Mouse (Mus musculus) neural tube, embryonic 10.5 days (tissue): ENCODE measurements around the gene Fut9.

ENCODE experiments used
- DNase-seq: peaks from one replicate; pipeline ENCODE4 v3.0.0-alpha.2; 2017; ENCODE audit warnings: low spot score; ENCODE audit errors: extremely low spot score

Fut9 gene

GRCm38 (mm10) chr4:25799476-25800283 is at the start of gene Fut9:
Fut9 (minus strand) TSS chr4:25800244.
- DNase-seq: peak; percentile 78

DNA sequence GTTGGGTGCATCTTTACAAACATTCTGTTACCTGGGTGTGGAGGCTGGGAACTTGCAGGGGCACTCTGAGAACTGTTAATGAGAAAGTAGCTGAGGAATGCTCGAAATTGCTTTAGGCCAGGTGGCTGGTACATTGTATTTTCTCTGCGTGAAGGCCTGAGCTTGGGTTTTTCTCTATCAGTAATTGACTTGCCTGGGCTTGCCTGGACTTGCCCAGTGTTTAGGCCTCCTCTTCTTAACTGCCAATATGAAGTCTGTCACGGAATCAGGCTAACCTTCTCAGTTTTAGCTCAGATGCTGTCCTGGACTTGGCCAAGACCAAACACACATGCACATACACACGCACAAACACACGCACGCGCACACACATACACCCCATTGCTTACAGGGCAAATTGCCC is 15.7 kb upstream of the Fut9 start:
- no peak for DNase-seq

- DNase-seq: no peak
These were observed 13.3 kb upstream of the Fut9 start for GRCm38 (mm10) chr4:25813340-25813739.

DNA sequence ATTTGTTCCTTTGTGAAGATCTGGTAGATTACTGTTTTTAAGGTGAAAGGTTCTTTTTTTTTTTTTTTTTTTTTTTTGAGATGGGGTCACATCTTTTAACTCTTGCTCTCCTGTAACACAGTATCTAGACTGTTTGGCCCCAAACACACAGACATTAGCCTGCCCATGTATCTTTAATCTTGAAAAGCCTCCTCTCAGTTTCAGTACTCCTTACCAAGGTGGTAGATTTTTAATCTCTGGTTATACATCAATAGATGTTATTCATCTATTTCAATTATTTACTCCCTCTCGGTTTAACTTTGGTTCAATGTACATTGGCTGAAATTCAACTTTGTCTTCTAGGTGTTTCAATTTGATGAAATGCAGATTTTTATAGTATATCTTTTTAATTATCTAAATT is 10.0 kb upstream of the Fut9 start:
- no peak for DNase-seq

- no peak for DNase-seq
These were observed 1.7 kb upstream of the Fut9 start for GRCm38 (mm10) chr4:25801751-25802150.

GRCm38 (mm10) chr4:25800284-25800616 is 206 bp upstream of the Fut9 start:
- no peak for DNase-seq

DNA sequence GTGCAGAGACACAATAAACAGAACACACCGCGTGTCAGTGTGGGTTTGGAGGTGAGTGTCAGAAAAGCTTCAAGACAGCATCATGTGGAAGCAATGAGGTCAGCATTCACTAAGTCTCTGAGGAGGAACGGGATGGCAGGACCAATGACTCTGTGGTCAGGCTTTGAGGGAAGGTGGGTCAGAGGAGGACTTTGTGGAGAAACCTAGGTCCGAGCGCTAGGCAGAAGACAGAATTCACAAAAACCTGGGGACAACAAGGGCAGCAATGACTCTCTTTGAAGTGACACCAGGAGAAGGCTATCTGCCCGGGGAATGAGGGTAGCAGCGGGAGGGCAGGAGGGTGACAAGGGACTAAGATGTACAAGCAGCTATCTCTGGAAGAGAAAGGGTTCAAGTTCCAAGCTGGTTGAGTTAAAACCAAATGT is 981 bp downstream of the Fut9 start:
- DNase-seq: no peak

DNA sequence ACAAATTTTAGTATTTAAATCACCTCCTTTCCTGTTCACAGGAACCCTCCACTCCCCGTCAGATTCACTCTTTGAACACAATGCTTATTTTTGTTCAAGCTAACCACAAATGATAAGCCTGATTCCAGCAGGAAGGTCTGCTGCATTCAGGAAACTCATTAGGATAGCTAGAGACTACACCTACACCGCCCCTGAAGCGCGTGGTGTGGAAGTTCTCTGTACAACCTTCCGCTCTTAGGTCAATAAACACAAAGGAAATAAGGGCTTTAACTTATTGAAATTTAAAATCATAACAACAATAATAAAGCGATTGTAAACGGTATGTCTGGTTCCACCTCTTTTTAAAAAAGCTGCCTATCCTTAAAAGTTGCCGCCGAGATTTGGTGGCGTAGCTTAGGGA is 1.6 kb downstream of the Fut9 start:
- no peak for DNase-seq

- no peak for DNase-seq
These were observed 3.9 kb downstream of the Fut9 start for GRCm38 (mm10) chr4:25796149-25796548.

GRCm38 (mm10) chr4:25785276-25785675 is 14.8 kb downstream of the Fut9 start:
- no peak for DNase-seq

GRCm38 (mm10) chr4:25768657-25769056 is 31.4 kb downstream of the Fut9 start:
- no peak for DNase-seq

GRCm38 (mm10) chr4:25763091-25763490 is 37.0 kb downstream of the Fut9 start:
- DNase-seq: no peak

DNA sequence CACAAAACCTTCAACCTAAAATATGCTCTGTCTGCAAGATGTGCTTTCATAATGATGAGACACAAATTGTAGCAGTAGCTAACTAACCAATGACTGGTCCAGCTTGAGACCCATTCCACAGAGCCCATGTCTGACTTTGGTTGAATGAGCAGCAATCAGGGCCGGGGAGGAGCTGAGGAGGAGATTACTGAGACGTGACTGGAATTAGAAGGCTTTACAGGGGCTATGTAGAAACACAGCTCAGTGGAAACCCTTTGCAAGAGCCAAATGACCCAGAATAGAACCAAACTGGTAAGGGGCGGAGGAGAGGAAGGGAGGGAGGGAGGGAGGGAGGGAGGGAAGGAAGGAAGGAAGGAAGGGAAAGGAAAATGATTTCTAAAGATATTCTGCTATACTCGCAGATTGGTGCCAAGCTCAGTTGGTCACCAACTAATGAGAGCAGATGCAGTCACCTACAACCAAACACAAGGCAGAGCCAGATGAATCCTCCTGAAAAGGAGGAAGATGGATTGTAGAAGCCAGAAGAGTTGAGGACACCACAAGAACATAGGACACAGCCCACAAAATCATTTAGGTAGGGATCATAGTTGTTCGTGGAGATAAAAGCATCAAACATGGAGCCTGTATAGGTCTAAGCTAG is 42.0 kb downstream of the Fut9 start:
- DNase-seq: no peak

DNA sequence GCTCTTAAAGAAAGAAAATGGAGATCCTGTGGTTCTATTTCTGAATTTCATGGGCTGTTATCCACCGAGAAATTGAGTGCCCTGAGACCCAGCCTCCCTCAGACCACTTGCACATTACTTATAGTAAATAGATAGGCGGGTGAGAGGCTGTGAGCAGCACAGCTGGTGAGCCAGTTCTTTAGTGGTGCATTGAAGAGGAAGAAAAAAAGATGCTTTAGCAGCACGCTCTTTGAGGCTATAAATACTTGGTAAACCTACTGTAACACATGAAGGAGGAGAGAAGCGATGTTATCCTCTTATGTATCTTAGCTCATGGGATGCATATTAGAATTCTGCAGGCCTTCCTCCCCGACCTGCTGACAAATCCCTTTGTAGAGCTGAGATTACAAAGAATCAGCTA is 58.5 kb downstream of the Fut9 start:
- no peak for DNase-seq

- DNase-seq: no peak
These were observed 61.3 kb downstream of the Fut9 start for GRCm38 (mm10) chr4:25738782-25739181.

DNA sequence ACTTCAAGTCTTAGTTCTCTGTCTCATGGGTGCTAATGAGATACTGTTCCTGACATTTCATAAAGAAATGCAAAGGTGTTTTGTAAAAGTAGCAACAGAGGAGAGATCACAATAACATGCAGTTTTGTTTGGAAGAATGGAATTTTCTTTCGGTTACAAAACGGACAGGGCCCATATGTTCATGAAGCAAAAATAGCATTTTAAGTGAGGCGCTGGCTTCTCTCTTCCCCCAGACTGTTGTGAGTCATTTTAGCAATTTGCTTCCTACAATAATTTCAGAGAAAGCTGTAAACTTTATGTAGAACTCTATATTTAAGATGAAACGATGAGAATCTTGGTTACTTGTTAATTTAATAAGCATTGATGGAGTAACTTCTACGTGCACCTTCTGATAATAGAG is 78.5 kb downstream of the Fut9 start:
- DNase-seq: no peak

GRCm38 (mm10) chr4:25713907-25714306 is 86.1 kb downstream of the Fut9 start:
- DNase-seq: no peak

GRCm38 (mm10) chr4:25684976-25685375 is 115.1 kb downstream of the Fut9 start:
- no peak for DNase-seq

GRCm38 (mm10) chr4:25664196-25664595 is 135.8 kb downstream of the Fut9 start:
- no peak for DNase-seq

GRCm38 (mm10) chr4:25661204-25661727 is 138.8 kb downstream of the Fut9 start:
- DNase-seq: no peak

GRCm38 (mm10) chr4:25658792-25659191 is 141.3 kb downstream of the Fut9 start:
- no peak for DNase-seq

GRCm38 (mm10) chr4:25651902-25652301 is 148.1 kb downstream of the Fut9 start:
- DNase-seq: no peak

GRCm38 (mm10) chr4:25648107-25648506 is 151.9 kb downstream of the Fut9 start:
- DNase-seq: no peak
